Mouse (Mus musculus) spleen, embryonic (tissue): ENCODE data around the gene Kri1.
"Not testable (repeated sequence)": the region's sequence is repeated elsewhere in the genome, so short reads cannot be mapped to it uniquely, and the experiment has no call there.

ENCODE experiments used
- CTCF ChIA-PET: fragments of 350-600 bp; sonication (Branson Sonifier 250); formaldehyde crosslinking; loops from one replicate; lab custom pipeline; 2022; lab: Charles Lee

Kri1 gene

DNA sequence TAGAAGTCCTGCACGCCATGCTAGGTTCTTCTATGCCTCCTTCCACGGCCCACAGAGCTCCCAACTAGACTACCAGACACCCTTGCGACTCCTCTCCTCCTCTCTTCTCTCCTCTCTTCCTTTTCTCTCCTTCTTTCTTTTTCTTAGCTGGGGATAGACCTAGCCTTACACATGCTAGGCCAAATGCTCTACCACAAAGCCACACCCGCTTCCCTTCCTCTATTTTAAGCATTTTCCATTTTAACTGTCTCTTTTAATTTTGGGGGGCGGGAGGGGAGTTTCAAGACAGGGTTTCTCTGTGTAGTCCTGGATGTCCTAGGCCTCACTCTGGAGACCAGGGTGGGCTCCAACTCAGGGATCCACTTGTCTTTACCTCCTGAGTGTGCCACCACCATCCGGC lies 31.0 kb upstream of the Kri1 start:
- CTCF ChIA-PET: no interaction called here

DNA sequence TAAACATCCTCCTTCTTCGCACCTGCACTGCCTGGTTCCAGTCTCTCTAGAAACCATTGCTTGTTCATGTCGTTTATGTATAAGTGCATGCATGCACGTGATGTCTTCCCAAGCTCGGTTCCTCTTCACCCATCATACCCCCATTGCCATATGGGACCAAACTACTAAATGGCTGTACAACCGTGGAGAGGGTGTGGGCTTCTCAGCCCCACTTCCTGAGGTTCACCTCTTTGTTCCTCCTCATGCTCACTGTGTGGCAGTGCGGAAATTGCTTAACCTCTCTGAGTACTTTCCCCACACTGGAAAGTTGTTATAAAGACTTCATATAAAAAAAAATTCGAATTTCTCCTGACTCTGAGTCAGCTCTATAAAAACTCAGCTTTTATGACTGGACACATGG lies 28.9 kb upstream of the Kri1 start:
- CTCF ChIA-PET: interaction anchor here (0.7 kb wide), 1 partner anchor 8 kb away, joined by 3 read pairs; no protein-coding TSS in a partner anchor

DNA sequence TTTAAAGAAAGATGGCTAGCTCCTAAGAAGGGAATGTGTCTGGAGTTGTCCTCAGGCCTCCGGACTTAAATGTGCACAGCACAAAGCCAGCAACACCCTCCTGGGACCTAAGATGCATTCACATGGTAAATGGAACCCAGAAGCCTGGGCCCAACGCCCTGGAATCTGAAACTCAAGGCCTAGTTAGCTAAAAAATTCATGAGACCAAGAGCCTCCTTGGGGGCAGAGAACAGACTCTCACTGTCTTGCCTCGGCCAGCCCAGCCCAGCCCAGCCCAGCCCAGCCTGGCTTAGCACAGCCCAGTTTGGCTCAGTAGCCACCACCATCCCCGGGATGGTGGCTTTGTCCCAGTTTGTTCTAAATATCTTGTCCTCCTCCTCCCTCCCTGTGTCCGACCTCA lies 27.7 kb upstream of the Kri1 start:
- CTCF ChIA-PET: interaction anchor here (0.6 to 1.9 kb wide), 5 partner anchors 10 to 85 kb away, joined by 3 to 16 read pairs (median 4); no protein-coding TSS in a partner anchor

DNA sequence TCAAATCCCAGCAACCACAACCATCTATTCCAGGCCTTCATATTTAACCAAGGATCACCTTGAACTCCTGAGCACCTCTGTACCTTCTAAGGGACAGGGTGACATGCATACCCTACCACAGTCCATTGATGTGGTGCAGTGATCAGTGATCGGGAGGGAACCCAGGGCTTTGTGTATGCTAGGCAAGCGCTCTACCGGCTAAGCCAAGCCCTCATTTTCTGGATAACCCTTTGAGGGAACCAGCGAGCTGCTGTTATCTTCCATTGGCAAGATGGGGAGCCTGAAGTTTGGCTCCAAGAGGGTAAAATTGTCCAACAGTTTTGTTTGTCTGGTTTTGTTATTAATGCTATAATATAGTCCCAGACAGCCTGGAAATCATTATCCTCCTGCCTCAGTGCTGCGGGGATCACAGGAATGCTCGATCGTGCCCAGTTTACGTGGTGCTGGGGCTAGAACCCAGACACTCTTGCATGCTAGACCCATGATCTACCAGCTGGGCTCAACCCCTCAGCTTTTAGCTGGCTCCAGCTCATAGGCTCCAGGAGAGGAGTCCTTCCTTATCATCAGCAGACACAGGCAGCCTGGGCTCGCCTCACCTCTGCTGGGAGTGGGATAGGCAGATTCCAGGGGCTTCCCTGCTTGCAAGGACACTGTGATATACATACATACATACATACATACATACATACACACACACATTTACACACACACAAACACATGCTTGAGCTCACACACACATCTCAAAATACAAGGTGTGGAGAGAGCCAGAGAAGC lies 26.8 kb upstream of the Kri1 start:
- CTCF ChIA-PET: interaction anchor here (0.6 to 2.4 kb wide), 7 partner anchors 9 to 188 kb away, joined by 3 to 10 read pairs (median 5); no protein-coding TSS in a partner anchor

DNA sequence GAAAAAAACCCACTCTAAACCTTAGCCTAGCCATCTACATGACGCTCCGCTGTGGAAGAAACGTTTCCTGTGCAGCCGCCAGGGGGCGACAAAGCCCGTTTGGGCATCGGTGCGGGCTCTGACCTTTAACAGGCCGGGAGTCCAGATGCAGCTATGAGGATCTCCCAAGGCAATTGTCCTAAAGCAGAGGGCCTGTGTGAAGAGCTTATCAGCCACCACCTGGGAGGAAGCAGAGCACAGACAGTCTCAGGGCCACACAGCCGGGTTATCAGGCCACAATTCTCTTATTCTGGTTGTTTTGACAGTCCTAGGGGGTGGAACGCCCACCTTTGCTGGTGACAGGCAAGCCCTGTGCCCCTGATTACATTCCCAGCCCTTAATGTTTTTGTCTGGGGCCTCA lies 25.6 kb upstream of the Kri1 start:
- CTCF ChIA-PET: interaction anchor here (0.6 to 2.4 kb wide), 7 partner anchors 10 to 109 kb away, joined by 3 to 22 read pairs (median 5); partner anchors contain the start of gene Keap1

DNA sequence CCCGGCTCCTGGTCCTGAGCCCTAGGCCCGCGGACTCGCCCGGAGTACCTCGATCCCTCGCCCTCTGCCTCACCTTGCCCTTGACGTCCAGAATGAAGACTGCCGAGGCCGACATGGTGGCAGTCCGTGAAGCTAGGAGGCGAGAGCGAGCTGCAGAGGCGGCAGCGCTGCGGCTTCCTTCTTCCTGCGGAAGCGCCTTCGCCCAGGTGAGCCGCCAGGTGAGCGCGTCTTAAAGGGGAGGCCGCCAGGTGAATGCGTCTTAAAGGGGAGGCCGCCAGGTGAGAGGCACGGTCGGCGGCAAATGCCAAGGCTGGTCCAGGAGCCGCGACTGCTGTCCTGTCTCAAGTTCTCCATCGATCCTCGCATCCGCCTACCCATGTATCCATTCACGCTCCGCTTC lies 24.4 kb upstream of the Kri1 start, which contains the start of gene Ap1m2:
Gene Ap1m2, minus strand, starts transcription at position 204 of the 400 bp plus-strand sequence.
- CTCF ChIA-PET: no interaction called here

DNA sequence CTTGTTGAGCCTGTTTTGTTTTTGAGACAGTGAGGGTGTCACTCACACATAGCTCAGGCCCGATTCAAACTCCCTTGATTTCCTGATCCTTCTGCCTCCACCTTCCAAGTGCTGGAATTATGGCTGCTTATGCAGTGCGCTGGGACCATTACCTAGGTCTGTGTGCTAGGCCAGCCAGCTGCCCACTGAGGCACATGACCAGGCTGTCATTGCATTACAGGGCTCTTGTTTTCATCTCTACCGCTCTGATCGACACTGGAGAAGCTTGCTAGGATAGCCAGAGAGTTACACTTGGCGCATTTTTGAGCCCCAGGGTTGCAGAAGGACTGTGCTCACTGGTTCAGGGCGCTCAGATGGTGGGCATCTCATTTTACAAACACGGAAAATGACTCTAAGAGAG lies 23.9 kb upstream of the Kri1 start:
- CTCF ChIA-PET: interaction anchor here (0.6 to 1.0 kb wide), 4 partner anchors 21 to 428 kb away, joined by 3 to 7 read pairs (median 4); no protein-coding TSS in a partner anchor

DNA sequence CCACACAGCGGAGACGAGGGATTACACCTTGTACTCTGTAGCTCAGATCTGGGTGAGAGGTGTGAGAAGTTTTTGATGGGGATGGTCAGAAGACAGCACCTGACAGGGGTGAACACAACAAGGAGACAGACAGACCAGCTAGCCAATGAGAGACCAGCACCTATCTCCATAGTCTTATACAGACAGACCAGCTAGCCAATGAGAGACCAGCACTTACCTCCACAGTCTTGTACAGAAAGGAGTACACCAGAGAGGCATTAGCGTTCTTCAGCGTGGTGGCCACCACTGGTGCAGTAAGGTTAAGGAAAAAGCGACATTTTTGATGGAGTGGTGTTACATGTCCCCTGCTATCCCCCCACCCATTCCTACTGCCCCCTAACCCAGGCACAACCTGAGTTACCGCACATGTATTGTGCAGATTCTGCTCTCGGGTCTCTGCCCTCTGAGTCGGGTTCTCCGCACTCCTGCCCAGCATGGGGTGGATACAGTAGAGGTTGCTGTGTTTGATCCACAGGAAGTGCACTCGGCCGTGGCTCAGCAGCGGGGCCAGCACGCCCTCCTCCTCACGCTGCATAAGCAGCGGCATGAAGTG lies 21.5 kb upstream of the Kri1 start:
- CTCF ChIA-PET: interaction anchor here (1.5 kb wide), 1 partner anchor 49 kb away, joined by 4 read pairs; no protein-coding TSS in a partner anchor

DNA sequence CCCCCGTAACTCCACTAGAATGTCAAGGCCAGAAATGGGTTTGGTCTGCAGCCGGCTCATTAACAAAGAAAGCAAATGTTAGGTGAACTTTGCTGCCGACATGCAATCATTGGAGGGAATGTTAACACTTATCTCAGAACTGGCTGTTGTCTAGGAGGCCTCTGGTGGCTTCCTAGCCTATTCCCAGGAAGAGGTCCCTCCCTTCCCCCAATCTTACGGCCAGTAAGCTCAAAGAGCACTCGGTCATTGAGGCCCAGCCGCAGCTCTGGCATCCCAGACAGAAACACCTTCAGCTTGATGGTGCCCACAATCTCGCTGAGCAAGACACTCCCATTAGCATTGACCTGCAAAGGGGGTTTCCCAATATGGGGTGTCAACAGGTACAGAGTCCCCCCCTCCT lies 17.3 kb upstream of the Kri1 start:
- CTCF ChIA-PET: no interaction called here

DNA sequence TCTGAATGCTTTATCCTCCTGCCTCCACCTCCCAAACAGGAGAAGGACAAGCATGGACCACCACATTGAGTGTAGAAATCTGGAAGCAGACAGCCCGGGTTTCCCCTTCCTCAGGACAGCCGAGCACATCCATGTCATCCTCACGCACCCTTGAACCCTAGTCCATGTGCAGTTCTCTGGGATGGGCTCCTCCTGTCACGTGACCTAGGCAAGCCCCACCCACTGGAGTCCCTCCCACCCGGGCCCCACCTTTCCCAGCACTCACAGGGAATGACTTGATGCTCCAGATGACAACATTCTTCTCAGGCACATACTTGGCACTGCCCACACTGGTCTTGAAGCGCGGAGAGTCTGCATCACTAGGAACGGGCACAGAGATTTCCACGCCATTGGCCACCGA lies 11.2 kb upstream of the Kri1 start:
- CTCF ChIA-PET: interaction anchor here (0.6 kb wide), 1 partner anchor 228 kb away, joined by 3 read pairs; no protein-coding TSS in a partner anchor

DNA sequence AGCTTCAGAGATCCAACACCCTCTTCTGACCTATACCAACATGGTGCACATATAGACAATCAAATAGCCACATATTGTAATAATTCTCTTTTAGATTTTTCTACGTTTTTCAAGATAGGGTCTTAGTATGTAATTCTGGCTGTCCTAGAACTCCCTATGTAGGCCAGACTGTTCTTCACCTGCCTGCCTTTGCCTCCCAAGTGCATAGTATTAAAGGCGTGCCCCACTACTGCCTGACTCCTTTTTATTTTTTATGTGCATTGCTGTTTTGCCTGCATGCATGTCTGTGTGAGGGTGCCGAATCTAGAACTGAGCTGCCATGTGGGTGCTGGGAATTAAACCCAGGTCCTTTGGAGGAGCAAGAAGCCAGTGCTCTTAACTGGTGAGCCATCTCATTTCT lies 4.5 kb upstream of the Kri1 start:
- CTCF ChIA-PET: interaction anchor here (0.6 kb wide), 1 partner anchor 21 kb away, joined by 4 read pairs; no protein-coding TSS in a partner anchor

DNA sequence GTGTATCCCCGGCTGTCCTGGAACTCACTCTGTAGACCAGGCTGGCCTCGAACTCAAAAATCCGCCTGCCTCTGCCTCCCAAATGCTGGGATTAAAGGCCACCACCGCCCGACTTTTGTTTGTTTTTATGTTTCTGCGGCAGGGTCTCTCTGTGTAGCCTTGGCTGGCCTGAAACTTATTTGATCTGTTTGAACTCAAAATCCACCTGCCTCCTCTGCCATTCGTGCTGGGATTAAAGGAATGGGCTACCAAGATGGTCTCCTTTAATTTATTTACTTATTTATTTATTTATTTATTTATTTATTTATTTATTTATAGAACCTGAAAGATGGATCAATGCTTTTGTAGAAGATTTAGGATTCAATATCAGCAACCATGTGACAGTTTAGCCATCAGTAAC lies 4.1 kb upstream of the Kri1 start:
- CTCF ChIA-PET: not testable (repeated sequence)

DNA sequence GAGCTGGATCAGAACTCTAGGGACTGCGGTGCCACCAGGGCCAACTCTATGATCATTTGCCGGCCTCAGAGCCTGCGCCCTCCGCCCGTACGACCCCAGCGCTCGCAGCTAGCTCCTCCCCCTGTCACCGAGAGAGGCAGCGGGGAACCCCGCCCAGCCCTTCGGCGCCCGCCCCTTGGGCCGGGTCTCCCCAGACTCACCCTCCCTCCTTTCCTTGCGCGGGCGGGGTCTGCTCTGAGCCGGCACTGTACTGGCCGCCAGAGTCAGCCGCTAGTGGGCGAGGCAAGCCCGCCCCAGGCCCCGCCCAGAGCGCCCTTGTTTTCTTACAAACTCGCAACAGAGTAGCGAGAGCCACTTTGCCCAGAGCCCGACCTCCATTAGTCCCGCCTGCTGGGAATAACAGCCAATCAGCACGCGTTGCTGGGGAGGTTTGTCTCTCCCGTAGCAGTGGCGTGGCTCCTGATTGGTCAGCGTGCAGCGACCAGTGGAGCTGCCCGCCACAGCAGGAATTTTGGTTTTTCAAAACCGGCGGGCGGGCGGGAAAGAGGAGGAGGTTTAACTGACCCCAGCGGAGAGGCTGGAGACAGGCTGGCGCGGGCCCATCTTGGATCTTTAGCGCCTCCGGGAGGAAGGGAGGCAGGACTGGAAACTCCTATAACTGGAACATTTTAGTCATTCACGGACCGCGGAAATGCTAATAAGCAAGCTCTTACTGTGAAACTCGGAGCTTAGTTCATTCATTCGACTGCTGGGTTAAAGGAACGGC lies 3.4 kb upstream of the Kri1 start, which contains the start of gene Cdkn2d:
Gene Cdkn2d, minus strand, starts transcription at position 386 of the 766 bp plus-strand sequence.
- CTCF ChIA-PET: interaction anchor here (0.6 to 0.7 kb wide), 3 partner anchors 11 to 140 kb away, joined by 3 to 8 read pairs (median 6); no protein-coding TSS in a partner anchor

DNA sequence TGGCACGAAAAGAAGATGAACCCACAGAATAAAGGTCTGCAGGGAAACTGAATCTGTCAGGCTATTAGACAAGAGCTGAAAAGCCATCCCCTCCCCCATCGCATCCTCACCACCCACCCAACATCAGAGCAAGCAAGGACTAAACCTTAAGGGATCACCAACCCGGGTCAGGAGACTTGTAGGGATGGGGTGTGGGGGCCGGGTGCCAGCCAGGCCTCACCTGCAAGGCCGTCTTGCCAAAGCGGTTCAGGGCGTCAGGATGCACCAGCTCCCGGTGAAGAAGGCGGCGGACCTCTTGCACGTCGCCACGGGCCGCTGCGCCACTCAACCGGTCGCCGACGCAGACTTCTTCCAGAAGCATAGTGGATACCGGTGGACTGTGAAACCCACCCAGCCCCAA lies 2.8 kb upstream of the Kri1 start:
- CTCF ChIA-PET: interaction anchor here (0.6 to 0.9 kb wide), 4 partner anchors 11 to 139 kb away, joined by 3 to 8 read pairs (median 6); no protein-coding TSS in a partner anchor

DNA sequence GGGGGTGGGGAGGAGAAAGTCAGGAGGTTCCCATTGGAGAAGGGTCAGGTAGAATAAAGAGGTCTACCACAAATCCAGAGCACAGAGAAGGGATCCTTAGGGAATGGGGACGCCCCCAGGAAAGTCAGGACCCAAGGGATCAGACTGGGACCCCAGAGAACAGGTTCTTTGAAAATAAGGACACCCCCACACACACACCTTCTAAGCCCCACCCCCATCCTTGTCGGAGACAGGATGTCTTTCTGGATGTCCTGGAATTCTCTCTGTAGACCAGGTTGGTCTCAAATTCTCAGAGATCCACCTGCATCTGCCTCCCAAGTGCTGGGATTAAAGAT lies 1.5 kb upstream of the Kri1 start:
- CTCF ChIA-PET: interaction anchor here (0.6 kb wide), 1 partner anchor 68 kb away, joined by 8 read pairs; no protein-coding TSS in a partner anchor

DNA sequence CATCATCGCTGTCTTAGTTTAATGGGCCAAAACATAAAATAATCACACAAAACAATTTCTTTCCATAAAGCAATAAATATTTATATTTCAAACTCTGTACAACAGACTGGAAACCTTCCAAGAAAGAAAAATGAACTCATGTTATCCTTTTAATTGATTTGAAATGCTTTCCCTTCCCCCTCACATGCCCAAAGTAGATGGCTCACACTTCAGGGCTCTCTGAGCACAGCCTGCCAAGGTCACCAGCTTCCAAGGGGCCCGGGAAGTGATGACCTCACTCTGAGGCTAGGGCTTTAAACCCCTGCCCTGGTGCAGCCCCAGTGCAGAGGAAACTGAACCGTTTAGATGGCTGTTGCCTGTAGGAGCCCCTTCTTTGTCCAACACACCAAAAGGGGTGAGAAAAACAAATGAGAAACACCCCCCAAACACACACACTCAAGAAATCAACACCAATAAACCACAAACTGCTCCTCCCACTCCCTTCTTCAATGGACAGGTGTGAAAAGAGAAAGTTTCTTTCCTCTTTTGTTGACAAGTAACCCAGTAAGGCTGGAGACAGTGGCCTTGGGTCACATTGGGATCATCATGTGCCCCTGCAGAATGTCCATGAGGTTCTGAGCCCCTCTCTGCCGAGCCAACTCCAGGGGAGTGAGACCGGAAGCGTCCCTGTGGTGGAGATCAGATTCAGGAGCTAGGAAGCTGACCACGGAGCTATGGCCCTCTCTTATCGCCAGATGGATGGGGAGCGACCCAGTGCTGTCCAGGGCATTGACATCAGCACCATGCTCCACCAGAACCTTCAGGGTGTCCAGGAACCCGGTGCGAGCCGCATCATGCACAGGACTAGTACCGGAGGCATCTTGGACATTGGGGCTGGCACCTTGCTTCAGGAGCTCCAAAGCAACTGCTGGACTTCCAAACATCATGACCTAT lies 901 bp upstream of the Kri1 start:
- CTCF ChIA-PET: interaction anchor here (0.6 kb wide), 2 partner anchors 24 to 68 kb away, joined by 3 to 8 read pairs; no protein-coding TSS in a partner anchor

DNA sequence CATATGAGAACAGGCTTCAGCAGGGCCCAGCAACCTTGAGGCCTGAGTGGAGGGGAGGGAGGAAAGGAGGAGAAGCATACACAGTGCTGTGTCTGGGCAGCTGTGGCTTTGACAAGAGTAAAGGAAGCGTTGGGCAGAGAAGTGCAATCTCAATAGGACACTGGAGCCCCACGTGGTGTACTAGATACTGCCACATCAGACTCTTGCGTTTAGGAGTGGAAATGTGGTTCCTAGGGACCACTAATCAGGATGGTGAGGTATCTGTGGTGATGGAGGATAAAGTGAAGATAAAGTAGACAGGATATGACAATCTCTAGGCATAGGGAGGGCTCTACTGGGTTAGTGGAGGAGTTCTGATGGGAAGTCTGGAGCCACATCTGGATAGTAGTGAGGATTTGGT lies 1.0 kb downstream of the Kri1 start:
- CTCF ChIA-PET: no interaction called here

DNA sequence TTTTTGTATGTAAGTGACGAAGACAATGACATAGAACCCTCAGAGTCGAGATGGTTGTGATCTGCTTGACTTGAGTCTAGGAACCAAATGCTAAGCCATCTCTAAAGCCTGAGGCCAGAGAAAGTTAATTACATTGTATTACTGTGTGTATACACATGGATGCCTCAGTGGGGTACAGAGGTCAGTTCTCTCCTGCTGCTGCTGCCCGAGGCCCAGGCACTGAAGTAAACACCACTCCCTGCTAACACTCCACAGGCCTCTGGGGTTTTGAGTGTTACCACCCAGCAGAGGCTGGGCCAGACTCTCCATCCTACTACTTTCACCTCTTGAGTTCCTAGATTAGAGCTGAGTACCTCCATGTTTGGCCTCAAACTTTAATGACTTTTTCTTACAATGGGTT lies 3.8 kb downstream of the Kri1 start:
- CTCF ChIA-PET: interaction anchor here (0.6 kb wide), 2 partner anchors 26 to 185 kb away, joined by 3 to 4 read pairs; no protein-coding TSS in a partner anchor

DNA sequence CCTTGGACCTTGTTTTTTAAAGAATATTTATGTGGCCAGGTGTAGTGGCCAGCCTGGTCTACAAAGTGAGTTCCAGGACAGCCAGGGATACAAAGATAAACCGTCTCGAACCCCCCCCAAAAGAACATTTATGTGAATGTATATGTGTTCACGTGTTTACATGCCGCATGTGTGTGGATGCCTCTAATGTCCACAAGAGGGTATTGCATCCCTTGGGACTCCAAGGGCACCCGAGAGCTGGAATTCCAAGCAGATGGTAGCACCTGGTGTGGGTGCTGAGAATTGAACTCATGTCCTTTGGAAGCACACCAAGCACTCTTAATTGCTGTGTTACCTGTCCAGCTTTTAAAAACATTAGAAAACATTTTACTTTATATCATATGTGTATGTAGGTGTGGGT lies 4.2 kb downstream of the Kri1 start:
- CTCF ChIA-PET: interaction anchor here (0.6 kb wide), 1 partner anchor 153 kb away, joined by 6 read pairs; no protein-coding TSS in a partner anchor

DNA sequence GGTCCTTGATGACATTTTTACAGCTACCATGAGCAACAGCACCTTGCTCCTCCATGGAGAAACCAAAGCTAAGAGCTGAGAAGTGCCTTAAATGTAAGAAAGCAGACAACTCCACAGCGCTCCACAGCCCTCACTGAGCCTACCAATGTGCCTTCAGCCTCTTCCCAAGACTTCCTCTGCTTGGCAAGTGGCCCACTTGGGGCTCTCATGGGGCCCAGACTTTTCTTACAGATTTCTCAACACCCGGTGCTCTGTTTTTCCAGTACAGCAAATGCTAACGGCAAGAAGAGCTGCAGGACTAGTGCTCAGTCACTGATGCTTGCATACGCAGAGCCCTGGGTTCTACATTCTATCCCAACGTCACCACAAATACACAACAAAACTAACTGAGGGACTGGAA lies 10.0 kb downstream of the Kri1 start:
- CTCF ChIA-PET: interaction anchor here (0.6 kb wide), 1 partner anchor 82 kb away, joined by 6 read pairs; no protein-coding TSS in a partner anchor
